Mouse (Mus musculus) olfactory bulb, adult 2 months (tissue): ENCODE data around the gene Gmds.

Experiments used
- CTCF ChIP-seq: fragments of 200-500 bp; IDR thresholded peaks from 2 replicates; pipeline ENCODE4 v1.5.1; 2012; ENCODE audit warnings: low read depth, mild to moderate bottlenecking, low read length, moderate library complexity; ENCODE audit not compliant: insufficient read depth
- POLR2A ChIP-seq: fragments of 200-500 bp; IDR thresholded peaks from 2 replicates; pipeline ENCODE4 v1.6.1; 2012; ENCODE audit warnings: mild to moderate bottlenecking, low read depth, low read length, moderate library complexity; ENCODE audit not compliant: insufficient read depth

GRCm38 (mm10) chr13:32242200-32242599 lies 96.3 kb downstream of the Gmds start:
- TF ChIP-seq POLR2A (no peak), CTCF (no peak)
